Mouse (Mus musculus): ENCODE measurements around the gene Btbd35f24.
"Not testable (repeated sequence)": the region's sequence is repeated elsewhere in the genome, so short reads cannot be mapped to it uniquely, and the experiment has no call there.

The Btbd35f24 gene

GRCm38 (mm10) chrX:3195727-3196126 lies at the start of gene Btbd35f24:
Gene Btbd35f24 (minus strand): TSS chrX:3195827.
- not testable (repeated sequence) for DNase-seq

Measured in cerebellum, adult 8-10 months (tissue).